26 mouse cellular contexts compared by ENCODE assay signal in genomic region chr15:85250436-85250835, GRCm38 (mm10). TPM values are rescaled to one million over a fixed set of nuclear protein-coding genes. Genes with fewer than 3 reads are reported as not detected.
DNase-seq lines count a peak whose midpoint lies in the region; ATAC-seq lines count a peak whose summit lies in the region.
"Had no signal": no experiment of that assay in that cellular context is flagged by ENCODE, and none has a peak within 500 bp of the region (broad histone marks: within the 10 kb centered on the region; RNA-seq: fewer than 3 reads in every experiment).

No protein-coding gene starts in this region.

- peak; percentile 83 for ATAC-seq in CD4-positive, CD25-positive, alpha-beta regulatory T cell, adult 4 months
- ATAC-seq in granulocyte monocyte progenitor cell, adult 5-6 weeks (replicated peaks; ENCODE audit: poor library complexity, severe bottlenecking): peak; percentile 85
- ATAC-seq: forebrain, embryonic 16.5 days; intestine, embryonic 16.5 days; liver, embryonic 12.5 days; midbrain, embryonic 13.5 days; Patski had no signal

- DNase-seq in A20 (ENCODE audit: low read depth, low spot score): peak; percentile 12
- DNase-seq in naive thymus-derived CD4-positive, alpha-beta T cell, adult 2 months (ENCODE audit: low read depth): peak; percentile 79
- no peak for DNase-seq in kidney, adult 8-10 months
- DNase-seq in cerebellum, postnatal 4 days (ENCODE audit: low spot score in 2 of 2): no peak
- no peak for DNase-seq in urinary bladder, postnatal 14 days (ENCODE audit: low spot score)
- DNase-seq: adrenal gland, adult 8-10 months; cerebellum, adult 18-20 months; cerebellum, postnatal 14 days; embryo, embryonic 11 days; gastrocnemius, postnatal 36 days; heart, postnatal 36 days; kidney, postnatal 25 days; layer of hippocampus, postnatal 36 days; lung, adult 2 months; lung, postnatal 14 days; right cerebral cortex, adult 18-20 months; right cerebral cortex, postnatal 4 days; thymus, adult 18-20 months had no signal

RNA-seq across cellular contexts. Expression of gene Fbln1, which starts 44.7 kb away (rescaled TPM):
- polyA plus RNA-seq in CD4-positive, CD25-positive, alpha-beta regulatory T cell, adult 4 months (2017; shearing (Covaris generic)): not detected
- total RNA-seq in granulocyte monocyte progenitor cell, adult 5-6 weeks (2014; fragmentation: Nextera tagmentation): 0.11 and 0.30 TPM in 2 replicates
- total RNA-seq in granulocyte monocyte progenitor cell, adult 5-6 weeks (2017): 0.73 TPM in 1 of 2 replicates, not detected in the other
- polyA plus RNA-seq: G1E had no signal

Comparison
In these comparisons a context has a peak if more than half of its experiments do, and no peak if none do; other contexts are left out.
1. DNase-seq: peak in A20 (single experiment) and naive thymus-derived CD4-positive, alpha-beta T cell, adult 2 months (single experiment); none in kidney, adult 8-10 months (0 of 2), cerebellum, postnatal 4 days (0 of 2) and urinary bladder, postnatal 14 days (single experiment).